Mouse (Mus musculus) embryo, embryonic 9.5 days (tissue): ENCODE data around the gene Dact2.

Source experiments
- DNase-seq: peaks from one replicate; pipeline ENCODE4 v3.0.0-alpha.2; 2017; ENCODE audit errors: extremely low spot score

The Dact2 gene

DNA sequence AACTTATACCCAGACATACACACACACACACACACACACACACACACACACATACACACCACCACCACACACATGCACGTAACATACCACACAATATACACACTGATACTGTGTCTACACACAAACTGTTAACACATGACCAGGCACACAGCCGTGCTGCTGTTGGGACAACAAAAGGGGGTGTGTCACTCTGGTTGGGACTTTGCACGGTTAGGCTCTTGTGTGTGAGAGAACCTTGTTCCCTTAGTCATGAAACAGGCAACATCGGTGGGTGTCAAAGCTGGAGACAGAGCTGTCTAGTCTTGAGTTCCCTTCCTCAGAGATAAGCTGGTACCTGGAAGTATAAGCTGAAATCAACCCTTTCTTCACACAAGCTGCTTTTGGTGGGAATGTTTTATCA lies 29.1 kb downstream of the Dact2 start:
- no peak for DNase-seq

DNA sequence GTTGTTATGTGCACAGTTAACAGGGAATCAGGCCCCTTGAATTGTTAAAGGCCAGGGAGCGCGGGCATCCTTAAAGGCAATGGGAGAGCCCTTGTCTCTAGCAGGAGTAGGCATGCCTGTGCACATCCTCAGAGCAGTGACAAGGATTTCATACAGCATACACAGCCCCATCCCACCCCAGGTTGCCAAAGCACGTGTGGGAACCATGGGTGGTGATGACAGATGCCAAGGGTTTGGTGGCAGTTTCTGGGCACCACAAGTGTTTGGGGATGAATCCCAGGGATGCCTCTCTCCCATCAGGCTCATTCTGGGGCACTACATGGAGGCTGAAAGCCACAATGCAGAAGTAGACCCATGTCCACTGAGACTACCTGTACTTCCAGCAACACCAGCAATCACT lies 29.7 kb downstream of the Dact2 start:
- DNase-seq, result no peak

DNA sequence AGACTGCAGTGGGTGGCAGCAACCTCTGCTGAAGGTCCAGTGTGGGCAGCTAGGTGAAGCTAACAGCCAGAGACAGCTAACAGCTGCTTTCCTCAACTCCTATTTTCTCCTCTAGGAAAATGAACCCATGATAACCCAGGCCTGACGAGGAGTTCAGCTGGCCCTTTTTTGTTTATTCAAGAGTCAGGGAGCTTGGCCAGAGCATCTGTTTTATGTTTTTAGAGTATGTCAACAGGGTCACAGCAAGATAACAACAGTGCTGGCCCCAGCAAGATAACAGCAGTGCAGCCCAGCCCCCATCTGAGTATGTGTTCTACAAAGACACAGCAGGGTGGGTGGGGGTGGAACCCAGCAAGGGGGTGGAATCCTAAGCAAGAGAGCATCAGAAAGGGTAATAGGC lies 30.6 kb downstream of the Dact2 start:
- peak; percentile 47 for DNase-seq

DNA sequence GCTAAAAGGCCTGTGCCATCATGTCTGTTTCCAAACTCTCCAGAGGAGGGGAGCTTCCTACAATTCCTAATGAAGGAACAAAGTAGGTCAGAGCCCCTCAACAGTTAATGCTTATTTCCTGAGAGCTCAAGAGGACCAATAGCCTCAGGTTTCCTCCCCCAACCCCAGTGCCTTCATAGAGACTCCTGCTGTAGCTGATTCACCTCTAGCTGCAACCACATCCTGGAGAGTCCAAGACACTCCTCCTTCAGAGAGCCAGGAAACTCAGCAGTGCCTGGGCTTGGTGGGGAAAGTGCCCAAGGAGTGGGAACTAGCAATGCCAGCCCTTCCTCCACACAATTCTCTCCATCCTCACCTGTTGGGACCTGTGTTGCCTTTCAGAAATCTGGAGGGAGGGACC lies 31.4 kb downstream of the Dact2 start:
- no peak for DNase-seq

DNA sequence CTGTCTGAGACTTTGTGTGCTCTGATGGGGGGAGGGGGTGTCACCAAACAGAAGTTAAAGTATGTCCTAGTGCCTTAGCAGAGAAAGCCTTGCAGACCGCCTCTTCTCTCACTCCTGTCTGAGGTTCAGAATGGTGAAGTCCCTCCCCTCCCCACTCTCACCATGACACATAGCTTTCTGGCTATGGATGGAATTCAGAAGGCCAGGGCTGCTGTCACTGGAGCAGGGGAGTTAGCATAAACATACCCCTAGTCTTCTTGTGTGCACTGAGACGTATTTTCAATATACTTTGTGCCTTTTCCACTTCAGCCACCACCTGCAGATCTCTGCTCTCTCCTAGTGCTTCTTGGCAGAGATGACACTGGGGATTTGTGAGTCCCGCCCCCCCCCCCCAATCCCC lies 31.9 kb downstream of the Dact2 start:
- DNase-seq, result no peak

DNA sequence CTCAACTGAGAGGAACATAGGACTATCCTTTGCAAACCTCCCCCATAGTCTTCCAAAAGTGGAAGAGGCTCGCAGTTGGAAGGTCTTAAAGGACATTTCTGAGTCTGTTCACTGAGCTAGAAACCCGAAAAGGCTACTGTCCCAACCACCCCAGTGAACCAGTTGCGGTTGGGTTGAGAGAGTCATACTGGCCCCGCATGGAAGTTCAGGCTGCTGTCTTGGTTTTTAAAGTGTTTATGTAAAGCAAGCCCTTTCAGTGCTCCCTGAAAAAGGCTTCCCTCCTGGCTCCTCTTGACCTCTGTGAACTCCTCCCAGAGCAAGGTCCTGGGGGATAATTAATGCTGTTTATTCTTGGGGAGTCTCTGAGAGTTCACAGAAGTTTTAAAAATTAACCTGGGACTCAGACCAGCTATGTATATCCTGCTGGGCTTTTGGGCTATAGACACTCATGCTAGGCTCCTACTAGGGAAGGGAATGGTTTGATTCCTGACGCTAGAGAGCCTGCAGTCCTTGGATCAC lies 33.1 kb downstream of the Dact2 start:
- no peak for DNase-seq

DNA sequence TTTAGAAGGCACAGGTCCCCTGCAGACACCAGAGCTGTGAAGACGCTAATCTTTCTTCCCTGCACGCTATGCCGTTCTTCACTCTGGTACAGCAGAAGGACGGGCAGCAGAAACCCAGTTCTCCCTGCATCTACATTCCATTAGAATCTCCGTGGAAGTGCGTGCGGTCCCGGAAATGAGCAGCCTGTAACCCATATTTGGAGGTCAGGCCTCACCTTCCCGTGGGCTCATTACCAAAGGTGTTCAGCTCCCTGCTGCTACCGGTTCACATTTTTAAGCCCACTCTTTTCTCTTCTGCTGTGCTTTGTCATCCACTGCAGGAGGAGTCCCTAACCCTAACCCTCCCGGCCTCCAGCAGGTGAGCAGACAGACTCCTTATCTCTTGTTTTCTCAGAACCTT lies 34.7 kb downstream of the Dact2 start:
- no peak for DNase-seq

DNA sequence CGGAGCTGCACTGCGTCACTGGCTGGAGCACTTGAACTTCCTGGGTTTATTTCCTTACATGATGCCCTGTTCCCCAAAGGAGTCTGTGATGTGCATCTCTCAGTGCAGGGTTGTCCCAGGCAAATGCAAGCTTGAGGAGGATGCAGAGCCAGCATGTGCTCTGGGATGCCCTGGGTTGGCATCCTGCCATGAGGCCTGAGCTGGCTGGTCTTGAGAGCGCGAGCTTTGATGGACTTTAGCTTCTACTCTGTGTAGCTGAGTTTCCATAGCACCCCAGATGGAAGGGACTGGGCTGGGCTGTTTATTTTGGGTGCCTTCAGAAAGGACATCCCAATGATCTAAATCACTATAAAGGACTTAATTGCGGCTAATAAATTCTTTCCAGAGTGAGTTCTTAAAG lies 36.5 kb downstream of the Dact2 start:
- DNase-seq, result no peak

DNA sequence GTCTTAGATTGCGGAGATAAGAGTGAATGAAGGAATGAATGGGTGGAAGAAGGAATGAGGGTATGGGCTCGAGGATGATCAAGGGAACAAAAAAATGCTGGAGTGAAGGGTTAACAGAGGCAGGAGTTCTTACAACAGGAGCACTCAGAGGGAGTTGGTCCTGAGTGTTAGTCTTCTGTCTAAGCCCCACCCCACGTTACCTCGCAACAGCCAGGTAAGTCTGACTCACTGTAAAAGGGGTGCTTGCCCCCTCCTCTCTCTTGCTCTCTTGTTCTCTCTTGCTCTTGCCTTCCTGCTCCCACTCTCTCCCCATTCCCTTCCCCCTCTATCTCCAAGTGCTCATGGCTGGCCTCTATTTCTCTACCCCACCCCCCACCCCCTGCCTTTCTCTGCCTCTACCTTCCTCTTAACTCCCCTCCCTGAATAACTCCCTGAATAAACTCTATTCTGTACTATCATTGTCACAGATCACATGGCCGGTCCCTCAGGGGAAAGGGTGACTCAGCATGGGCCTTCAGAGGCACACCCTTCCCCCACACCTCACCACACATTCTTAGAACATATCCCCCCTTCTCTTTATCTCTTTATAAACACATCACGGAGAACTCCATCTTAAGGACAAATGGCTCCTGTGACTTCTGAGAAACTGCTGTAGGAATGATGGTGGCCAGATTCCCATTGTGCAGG lies 37.2 kb downstream of the Dact2 start:
- no peak for DNase-seq

DNA sequence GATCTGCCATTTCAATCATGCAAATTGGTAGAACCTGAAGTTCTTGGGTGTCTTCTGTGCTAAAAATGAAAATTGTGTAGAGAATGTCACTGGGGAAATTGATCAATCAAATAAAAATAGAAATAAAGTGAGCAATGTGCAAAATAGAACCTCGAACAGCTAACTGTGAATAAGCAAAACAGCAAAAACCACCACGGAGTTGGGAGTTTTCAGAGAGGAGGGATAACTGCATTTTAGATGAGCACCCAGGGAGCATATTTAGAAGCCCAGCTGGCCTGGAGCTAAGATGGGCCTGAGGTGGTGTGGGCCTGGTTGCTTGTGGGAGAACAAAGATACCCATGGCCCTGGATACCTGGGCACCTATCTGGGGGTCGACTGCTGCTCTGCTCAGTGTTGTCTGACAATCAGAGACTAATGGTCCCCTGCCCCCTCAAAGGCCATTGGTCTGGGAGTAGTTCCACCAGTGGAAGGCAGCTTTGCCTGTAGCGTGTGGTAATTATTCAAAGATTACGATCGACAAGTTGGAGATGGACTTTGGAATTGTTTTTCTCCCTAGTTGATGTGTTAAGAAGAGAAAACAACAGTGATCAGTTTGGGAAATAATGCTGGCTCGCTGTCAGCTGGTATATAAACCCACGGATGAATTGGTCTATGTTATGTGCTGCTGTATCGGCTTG lies 38.0 kb downstream of the Dact2 start:
- no peak for DNase-seq

DNA sequence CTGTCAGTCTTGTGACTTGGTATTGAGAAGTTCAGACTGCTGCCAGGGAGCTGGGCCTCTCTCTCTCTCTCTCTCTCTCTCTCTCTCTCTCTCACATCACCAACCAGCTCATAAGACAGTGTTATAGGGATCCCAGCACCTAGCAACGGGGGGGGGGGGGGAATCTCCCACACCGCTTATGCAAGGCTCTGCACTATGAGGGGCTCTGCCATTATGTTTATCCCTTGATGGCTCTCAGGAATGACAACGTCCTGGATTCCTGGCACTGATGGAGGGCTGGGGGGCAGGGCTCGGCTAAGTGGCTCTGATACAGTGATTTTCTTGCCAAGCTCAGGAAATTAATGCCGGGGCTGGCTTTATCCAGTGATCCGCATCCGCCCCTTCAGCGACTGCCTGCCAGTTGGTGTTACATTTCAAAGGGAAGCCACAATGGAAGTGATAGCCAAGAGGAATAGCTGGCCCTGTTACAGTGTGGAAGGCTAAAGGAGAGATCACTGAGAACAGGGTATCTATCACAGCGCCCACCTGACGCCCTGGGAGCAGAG lies 38.7 kb downstream of the Dact2 start:
- DNase-seq, result peak; percentile 60

DNA sequence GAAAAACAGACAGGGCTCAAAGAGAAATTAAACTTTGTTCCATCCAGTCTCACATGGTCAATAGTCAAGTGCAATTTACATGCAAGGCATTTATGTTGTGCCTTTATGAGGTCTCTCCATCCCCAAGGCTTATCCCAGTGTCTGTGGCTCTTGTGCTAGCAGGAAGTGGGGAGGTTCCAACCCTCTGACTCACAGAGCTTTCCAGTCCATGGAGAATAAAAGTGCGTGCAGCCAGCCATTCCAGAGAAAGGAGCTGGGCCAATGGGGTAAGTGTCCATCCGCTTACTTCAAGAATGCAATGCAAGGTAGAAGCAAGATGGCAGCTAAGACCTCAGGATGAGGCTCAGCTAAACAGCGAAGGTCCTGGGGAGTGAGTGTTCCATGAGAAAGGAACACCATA lies 43.3 kb downstream of the Dact2 start:
- DNase-seq, result no peak

DNA sequence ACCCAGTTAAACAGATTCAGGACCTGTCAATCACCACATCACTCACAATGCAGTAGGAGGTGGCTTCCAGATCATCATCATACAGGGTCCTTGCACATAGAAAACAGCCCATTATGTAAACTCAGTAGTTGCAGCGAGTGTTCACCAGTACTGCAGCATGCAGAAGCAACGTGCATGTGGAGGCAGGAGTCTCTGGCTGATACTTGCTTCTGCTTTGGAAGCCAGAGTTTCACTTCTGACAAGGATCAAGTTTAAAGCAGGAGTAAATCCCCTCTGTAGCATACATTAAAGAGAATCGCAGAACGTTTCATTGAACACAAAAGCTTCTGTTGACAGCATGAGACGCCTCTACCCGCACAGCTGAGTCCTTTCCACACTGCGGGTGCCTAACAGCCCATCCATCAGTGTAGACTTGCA lies 46.3 kb downstream of the Dact2 start:
- DNase-seq, result no peak
